Mouse (Mus musculus) hindlimb bud, embryonic 11.5 days (tissue): ENCODE measurements around the gene Moap1.

ENCODE experiments used
- DNase-seq: peaks from one replicate; pipeline ENCODE4 v3.0.0-alpha.2; 2012; ENCODE audit warnings: low read depth, low spot score; ENCODE audit errors: extremely low spot score

The Moap1 gene

GRCm38 (mm10) chr12:102706833-102707463 lies 36.5 kb downstream of the Moap1 start:
- DNase-seq: no peak

- DNase-seq: no peak
Measured at GRCm38 (mm10) chr12:102705906-102706640, 37.4 kb downstream of the Moap1 start.

GRCm38 (mm10) chr12:102705216-102705871 lies 38.1 kb downstream of the Moap1 start:
- DNase-seq: no peak

DNA sequence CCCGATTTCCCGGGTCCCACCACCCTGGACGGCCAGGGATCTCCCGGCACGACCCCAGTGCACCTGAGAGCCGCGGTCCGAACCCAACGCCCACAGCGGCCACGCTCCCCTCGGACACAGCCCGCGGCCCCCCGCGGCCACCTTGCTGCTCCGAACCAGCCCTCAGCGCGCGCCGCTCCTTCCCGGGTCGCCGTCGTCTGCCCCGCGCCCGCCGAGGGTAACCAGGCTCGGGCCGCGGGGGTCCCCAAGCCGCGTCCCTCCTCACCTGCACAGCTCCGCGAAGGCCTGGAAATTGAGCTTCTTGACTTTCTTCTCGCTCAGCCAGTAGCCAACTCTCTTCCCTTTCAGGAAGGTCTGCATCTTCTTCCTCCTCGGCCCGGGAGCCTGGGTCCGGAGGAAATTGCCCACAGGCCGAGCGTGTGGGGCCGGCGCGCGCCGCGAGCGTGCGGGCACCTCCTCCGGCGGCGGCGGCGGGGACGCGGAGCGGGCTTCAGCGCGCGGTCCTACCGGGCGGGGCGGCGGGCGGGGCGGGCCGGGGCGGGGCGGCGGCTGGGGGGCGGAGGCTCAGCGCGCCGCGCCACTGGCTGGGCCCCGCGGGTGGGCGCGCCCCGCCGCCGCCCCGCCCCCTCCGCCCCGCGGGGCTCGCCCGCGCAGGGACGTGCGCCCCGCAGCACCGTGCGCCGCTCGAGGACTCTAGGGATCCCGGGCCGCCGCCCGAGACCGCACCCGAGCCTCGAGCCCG lies 38.8 kb downstream of the Moap1 start, which contains the start of gene Itpk1:
Gene Itpk1, minus strand, starts transcription at position 474 of the 742 bp plus-strand sequence.
- no peak for DNase-seq

GRCm38 (mm10) chr12:102703921-102704408 lies 39.5 kb downstream of the Moap1 start:
- no peak for DNase-seq

DNA sequence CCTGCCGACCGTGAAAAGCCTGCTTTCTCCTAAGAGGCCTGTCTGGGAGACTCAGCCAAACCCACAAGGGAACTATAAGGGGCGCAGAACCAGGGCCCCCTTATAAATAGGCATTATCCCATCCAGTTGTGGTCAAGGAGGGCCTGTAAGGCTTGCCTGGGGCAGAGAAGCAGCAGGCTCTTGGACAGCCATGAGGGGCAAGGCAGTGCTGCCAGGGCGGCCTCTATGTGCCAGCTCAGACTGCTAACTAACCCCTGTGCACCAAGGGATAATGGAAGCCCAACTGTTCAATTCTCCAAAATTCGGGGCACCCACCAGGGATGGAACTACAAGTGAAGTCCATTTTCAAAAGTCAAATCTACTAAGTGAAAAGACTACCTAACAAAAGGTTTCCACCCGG lies 40.0 kb downstream of the Moap1 start:
- no peak for DNase-seq

GRCm38 (mm10) chr12:102703111-102703412 lies 40.4 kb downstream of the Moap1 start:
- DNase-seq: no peak

DNA sequence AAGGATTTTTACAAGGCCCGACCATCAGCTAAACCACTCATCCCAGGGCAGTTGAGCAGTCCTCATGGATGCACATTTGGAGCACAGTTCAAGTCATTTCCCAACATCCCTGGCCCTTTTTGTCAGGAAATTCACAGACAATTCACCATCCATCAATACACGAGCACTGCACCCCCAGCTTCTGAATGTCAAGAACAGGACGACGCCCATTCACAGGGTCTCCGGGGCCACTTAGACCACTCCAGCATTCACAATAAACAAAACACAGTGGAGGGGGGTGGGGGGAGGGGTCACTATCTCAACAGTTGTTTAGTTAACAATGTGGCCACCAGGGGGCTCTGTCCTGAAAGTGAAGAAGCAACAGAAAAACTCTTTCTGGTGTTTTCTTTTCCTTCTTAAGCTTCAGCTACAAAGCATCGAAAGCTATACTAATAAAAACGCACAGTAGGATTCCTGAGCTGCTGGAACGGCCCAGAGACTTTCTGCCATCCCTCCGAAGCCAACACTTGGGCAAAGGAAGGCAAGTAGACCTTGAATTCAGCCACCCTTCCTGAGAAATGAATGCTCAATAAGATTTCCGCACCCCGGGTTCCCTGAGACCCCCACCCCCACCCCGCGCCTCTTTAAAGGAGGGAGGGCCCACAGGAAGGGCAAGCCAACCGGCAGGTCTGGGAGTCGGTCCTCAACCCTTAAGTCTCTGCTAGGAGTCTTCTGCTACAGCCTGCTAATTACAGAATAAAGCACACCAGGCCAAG lies 40.9 kb downstream of the Moap1 start:
- DNase-seq: peak; percentile 64

DNA sequence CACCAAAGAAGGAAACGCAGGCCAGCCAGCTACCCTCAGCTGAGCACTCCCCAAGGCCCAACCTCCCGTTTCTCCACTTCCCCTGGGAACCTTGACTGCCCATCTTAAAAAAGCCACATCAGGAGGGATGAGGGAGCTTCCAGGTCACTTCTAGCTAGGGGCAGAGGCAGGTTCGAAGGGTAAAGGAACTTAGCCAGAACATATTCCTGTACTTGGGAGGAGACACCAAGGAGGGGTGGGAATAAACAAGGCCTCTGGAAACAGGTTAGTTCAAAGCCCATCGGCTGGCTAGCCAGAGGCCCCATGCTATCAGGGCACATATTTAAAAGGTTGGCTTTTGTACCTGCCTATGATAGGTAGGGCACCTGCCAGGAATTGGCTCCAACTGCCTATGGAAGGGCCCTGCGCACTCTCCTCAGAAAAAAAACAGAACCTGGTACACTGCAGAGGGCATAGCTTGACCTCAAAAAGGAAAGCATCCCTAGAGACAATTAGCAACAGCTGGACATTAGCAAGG lies 41.7 kb downstream of the Moap1 start:
- DNase-seq: no peak

DNA sequence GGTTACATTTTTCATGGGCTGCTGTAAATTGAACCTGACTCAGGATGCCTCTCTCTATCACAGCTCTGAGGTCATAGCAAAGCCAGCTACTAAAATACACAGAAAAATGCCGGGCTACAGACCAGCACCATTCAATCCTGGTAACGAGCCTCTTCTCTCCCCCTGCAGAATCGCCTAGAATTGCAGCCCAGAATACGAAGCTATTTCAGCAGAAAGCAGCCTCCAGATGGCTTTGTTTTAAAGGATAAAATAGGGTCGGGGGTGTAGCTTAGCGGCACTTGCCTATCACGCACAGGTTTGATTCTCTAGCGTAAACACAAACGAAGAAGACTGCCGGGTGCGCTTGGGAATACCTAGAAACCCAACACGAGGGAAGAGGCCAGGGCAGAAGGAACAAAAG lies 43.0 kb downstream of the Moap1 start:
- no peak for DNase-seq

DNA sequence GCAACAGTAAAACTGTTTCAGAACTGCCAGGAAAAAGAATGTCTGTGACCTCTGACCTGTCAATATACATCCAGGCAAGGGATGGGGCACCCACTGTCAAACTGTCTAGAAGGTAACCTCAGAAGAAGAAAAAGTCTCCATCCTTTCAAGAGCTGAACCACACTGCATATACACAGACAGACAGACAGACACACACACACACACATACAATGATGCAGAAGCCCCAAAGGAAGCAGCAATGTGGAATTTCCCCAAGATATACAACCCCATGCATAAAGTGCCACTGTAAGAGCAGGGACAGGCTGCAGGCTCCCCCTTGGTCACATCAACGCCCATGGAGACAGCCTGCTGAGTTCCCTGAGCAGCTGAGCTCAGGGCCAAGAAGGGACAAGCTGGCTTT lies 44.3 kb downstream of the Moap1 start:
- DNase-seq: no peak

DNA sequence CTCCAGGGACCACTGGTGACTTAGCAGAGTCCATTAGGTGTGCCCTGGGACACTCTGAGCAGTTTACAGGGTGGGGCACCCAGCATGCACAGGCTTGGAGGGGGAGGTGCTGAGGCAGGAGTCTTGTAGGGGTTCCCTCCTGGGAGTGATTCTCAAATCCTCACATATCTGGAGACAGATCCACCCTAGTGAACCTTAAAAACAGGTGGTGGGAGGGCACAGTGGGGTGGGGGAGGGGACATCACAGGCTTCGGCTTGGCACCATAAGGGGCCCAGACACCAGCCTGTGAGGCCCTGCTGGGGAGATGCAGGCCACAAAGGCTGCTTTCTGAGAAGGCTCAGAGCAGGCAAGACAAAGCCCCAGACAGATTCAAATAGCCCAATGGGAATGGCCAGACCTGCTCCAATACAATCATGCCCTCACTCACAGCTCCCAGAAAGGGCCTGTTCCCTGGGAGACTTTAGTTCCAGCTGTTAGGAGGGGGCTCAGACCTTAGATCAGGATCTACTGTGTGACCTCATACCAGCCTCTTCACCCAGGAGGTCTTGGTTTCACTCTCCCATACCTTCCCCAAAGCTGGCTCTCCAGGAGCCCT lies 45.3 kb downstream of the Moap1 start:
- DNase-seq: no peak

GRCm38 (mm10) chr12:102697381-102697780 lies 46.1 kb downstream of the Moap1 start:
- DNase-seq: no peak

DNA sequence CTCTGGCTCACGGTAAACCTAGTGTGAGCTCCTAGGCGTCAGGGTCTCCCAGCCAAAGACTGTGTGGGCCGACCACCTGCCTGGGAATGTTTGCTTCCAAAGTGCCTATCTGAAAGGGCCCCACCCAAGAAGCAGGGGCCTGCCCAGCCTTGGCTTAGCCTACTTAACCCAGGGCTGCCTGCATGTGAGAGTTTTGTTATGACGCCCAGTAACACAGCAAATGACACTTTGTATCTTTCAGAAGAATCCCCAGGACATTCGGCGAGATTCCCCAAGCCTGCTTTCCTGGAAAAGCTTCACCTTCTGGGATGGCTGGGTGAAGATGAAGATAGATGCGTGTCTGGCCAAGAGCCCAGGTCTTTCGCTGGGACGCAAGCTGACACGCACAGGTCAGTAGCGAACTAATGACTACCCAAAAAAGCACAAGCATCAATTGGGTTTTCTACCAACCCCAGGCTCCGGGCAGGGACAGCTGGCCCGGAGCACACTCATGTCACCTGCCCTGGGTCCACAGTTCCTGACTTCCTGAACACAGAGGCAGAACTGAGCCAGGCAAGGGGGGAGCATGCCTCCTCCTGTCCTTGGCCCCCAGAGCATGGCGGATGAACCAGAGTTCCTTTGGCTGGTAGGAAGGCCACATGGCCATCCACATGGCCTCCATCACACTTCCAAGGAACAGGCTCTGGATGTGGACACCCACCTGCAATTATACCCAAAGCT lies 46.7 kb downstream of the Moap1 start:
- DNase-seq: no peak

DNA sequence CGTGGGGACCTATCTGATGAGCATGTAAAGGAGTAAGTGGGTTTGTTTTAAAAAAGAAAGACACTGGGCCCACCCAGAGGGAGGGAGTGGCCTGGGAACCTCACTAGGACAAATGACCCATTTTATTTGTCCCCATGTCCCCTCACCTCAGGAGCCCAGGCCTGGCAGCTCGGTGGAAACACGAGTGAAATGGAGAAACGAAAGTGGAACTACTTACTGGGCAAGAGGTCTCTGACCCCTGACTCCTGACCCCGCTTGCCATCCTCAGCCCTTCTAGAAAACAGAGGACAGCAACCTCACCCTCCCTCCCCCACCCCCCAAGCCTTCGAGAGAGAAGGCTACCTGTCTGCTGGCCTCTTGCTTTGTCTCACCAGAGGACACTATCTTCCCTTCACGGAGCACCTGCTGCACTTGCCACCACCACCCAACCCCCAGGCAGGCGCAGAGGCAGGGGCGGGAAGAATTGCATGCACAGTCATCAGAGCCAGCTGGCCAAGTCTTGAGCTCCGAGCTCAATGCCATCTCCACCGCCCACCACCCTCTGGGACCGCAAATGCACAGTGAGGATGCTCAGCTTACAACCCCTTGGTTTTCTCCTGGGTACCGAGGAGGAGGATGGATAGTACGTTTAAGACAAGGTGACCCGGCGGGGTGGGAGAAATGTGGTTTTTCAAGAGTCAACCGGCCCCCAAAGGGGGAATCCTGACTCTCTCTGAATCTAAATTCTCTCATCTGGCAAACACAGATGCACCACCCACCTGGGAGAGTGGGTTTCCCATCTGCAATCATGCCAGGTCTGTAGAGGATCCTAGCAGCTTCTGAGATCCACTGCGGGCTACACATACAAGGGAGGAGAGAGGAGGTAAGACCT lies 47.9 kb downstream of the Moap1 start:
- DNase-seq: no peak
